Mouse (Mus musculus): ENCODE data around the gene Chst11. TPM values are rescaled to one million over a fixed set of nuclear protein-coding genes. Genes with fewer than 3 reads are reported as not detected.
A peak's percentile ranks its signal among the peaks of the same experiment; 100 is the strongest.

The Chst11 gene
- total and polyA plus RNA-seq, 3 experiments, result 3.1 to 4.5 (median 3.2) TPM

DNA sequence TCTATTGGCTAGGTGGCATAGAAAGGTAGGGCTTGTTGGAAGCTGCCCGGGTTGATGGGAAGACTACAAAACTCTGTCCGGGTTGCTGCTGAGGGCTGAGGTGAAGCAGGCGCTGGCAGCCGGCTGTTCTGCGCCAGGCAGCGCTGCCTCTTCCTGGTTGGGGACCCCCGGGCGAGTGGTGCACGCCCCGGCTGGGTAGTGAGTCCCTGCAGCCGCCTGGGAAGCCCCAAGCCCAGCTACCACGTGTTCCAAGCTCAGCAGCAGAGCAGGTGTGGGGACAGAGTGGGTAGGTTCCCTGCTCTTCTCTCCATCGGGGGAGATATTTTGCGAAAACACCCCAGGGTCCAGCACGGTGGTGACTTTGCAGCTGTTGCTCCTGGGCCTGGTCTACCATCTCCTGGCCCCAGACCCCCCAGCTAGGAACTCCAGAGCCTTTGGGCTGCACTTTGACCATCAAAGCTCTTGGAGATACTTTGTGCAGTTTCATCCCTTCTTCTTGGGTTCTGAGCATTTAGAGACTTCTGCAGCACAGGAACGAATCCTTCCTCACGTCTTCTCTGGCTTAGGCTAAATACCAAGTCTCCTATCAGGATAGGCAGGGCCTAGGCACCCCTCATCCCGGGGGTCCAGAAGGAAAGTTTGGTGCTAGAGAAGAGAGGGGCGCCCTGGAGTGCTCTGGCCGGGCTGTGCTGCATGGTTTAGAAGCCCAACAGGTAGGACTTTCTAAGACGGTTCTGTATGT is 1.1 kb downstream of the Chst11 start:
- WGBS, result 11% methylated on average over 21 of the region's 21 CpGs
- H3K27ac ChIP-seq, result peak overlapping the region; percentile 82
- TF ChIP-seq CTCF (IDR thresholded peaks at IDR 0.05) (no peak), POLR2A (IDR thresholded peaks at IDR 0.05; ENCODE audit: insufficient read depth, low read depth, low read length) (no peak), EP300 (IDR thresholded peaks at IDR 0.05; ENCODE audit: insufficient read depth, low read depth, low read length) (no peak)
- intact Hi-C loops (cut with DNase I), result loop anchor here (2.0 to 5.0 kb wide), 4 partner anchors 18 to 211 kb away; no protein-coding TSS in a partner anchor
- H3K4me1 ChIP-seq (ENCODE audit: control insufficient read depth, insufficient read depth, low read length), result no peaks in the 10 kb centered on the region
- no peaks in the 10 kb centered on the region; the same call in 1 of the 2 replicates for H3K36me3 ChIP-seq (ENCODE audit: control insufficient read depth, insufficient read depth, low read length)
- no peaks in the 10 kb centered on the region for H3K79me2 ChIP-seq (replicated peaks; ENCODE audit: control insufficient read depth, insufficient read depth, low read length)
- peak overlapping the region; percentile 72 for H3K9ac ChIP-seq (ENCODE audit: low read depth, low read length)
- peaks cover 2% of the 10 kb centered on the region; the same call in 1 of the 2 replicates for H3K27me3 ChIP-seq (ENCODE audit: control insufficient read depth, insufficient read depth, low read length)
- H3K4me3 ChIP-seq, result peak overlapping the region; percentile 82
- DNase-seq, result peak in 1 of 2 experiments; percentile 25

DNA sequence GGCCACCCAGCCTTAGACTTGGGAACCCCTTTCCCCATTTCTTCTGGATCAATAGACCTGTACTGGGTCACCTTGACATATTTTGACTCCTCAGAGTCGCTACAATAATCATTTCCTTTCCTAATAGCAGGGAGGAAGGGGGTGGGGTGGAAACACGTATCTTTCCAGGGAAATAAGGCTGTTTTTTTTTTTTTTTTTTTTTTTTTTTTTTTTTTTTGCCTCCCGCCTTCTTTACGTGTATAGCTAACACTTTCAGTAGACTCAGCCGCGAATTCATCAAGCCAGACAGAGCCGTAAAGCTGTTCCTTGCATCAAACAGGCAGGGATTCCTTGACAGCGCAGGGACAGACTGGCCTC is 1.7 kb downstream of the Chst11 start:
- Histone ChIP-seq H3K4me1 (ENCODE audit: control insufficient read depth, insufficient read depth, low read length) (no peaks in the 10 kb centered on the region), H3K9ac (ENCODE audit: low read depth, low read length) (peak overlapping the region; percentile 72)
- no peak for DNase-seq

DNA sequence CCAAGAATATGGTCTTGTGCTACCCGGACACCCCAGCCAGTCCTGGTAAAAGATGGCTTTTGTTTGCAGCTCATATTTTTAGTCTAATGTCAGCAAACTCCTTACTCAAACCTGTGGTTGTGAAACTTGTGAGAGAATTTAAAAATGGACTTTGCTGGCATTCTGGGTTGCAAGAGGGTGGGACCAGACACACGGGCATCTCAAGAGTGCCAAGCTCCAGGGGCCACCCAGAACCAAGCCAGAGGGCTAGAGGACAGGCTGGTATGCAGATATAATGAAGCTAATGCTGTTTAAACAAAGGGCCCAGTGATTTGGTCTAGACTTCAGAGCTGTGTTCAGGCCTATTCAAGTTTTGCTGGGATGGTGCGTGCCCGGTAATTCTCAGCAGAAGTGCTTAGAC is 2.1 kb downstream of the Chst11 start:
- Histone ChIP-seq H3K27ac (peak overlapping the region; percentile 55), H3K4me1 (ENCODE audit: control insufficient read depth, insufficient read depth, low read length) (peaks cover 2% of the 10 kb centered on the region; the same call in 1 of the 2 replicates), H3K9ac (ENCODE audit: low read depth, low read length) (peak overlapping the region; percentile 48), H3K79me2 (replicated peaks; ENCODE audit: control insufficient read depth, insufficient read depth, low read length) (no peaks in the 10 kb centered on the region), H3K27me3 (ENCODE audit: control insufficient read depth, insufficient read depth, low read length) (peaks cover 2% of the 10 kb centered on the region; the same call in 1 of the 2 replicates), H3K4me3 (peak overlapping the region; percentile 29), H3K36me3 (ENCODE audit: control insufficient read depth, insufficient read depth, low read length) (no peaks in the 10 kb centered on the region; the same call in 1 of the 2 replicates)
- no peak for TF ChIP-seq CTCF (IDR thresholded peaks at IDR 0.05)
- TF ChIP-seq POLR2A (IDR thresholded peaks at IDR 0.05; ENCODE audit: insufficient read depth, low read depth, low read length), result no peak
- TF ChIP-seq EP300 (IDR thresholded peaks at IDR 0.05; ENCODE audit: insufficient read depth, low read depth, low read length), result no peak
- 61% methylated on average over 4 of the region's 4 CpGs for WGBS
- intact Hi-C loops (cut with DNase I), result loop anchor here (2.0 to 5.0 kb wide), 4 partner anchors 17 to 210 kb away; no protein-coding TSS in a partner anchor
- no peak for DNase-seq

More for the DNA sequence above, 1.7 kb downstream of the Chst11 start:
- peaks cover 2% of the 10 kb centered on the region; the same call in 1 of the 2 replicates for H3K27me3 ChIP-seq (ENCODE audit: control insufficient read depth, insufficient read depth, low read length)
- H3K4me3 ChIP-seq, result peak overlapping the region; percentile 82
- no peak for TF ChIP-seq EP300 (IDR thresholded peaks at IDR 0.05; ENCODE audit: insufficient read depth, low read depth, low read length)
- no peak for TF ChIP-seq CTCF (IDR thresholded peaks at IDR 0.05)
- no peak for TF ChIP-seq POLR2A (IDR thresholded peaks at IDR 0.05; ENCODE audit: insufficient read depth, low read depth, low read length)
- H3K36me3 ChIP-seq (ENCODE audit: control insufficient read depth, insufficient read depth, low read length), result no peaks in the 10 kb centered on the region; the same call in 1 of the 2 replicates
- peak overlapping the region; percentile 82 for H3K27ac ChIP-seq
- WGBS, result 30% methylated on average over 8 of the region's 8 CpGs
- intact Hi-C loops (cut with DNase I), result loop anchor here (2.0 to 5.0 kb wide), 4 partner anchors 18 to 210 kb away; no protein-coding TSS in a partner anchor
- H3K79me2 ChIP-seq (replicated peaks; ENCODE audit: control insufficient read depth, insufficient read depth, low read length), result no peaks in the 10 kb centered on the region

DNA sequence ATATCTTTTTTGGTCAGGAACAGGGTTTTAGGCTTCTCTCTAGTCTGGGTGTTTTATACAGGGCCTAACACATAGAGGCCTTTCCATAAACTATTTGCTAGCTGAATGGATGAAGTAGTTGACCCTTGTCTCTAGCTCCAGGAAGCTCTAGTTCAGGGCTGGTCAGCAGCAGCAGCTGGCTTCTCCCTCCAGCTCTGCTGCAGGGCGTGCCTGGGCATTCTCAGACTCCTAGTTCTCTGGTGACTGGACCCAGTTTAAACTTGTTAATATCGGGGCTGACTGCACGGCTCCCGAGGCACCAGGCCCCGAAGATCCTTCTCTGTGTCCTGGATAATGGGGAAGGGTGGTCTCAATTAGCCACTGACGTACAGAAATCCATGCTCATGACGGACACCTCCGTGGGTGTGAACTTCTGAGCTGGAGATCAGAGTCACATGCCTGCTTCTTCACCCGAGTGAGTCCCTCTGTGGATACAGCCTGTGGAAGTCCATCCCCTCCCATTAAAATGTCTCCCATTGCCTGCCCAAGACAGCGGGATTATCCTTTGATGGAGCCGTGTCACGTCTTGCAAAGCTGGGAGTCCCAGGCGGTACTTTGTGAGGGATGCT is 4.2 kb downstream of the Chst11 start:
- Histone ChIP-seq H3K4me3 (no peak overlapping the region), H3K27me3 (ENCODE audit: control insufficient read depth, insufficient read depth, low read length) (no peaks in the 10 kb centered on the region; the same call in 1 of the 2 replicates), H3K79me2 (replicated peaks; ENCODE audit: control insufficient read depth, insufficient read depth, low read length) (no peaks in the 10 kb centered on the region), H3K36me3 (ENCODE audit: control insufficient read depth, insufficient read depth, low read length) (no peaks in the 10 kb centered on the region; the same call in 1 of the 2 replicates), H3K27ac (no peak overlapping the region), H3K4me1 (ENCODE audit: control insufficient read depth, insufficient read depth, low read length) (peaks cover 2% of the 10 kb centered on the region; the same call in 1 of the 2 replicates), H3K9ac (ENCODE audit: low read depth, low read length) (no peak overlapping the region)
- no peak for DNase-seq
- TF ChIP-seq EP300 (IDR thresholded peaks at IDR 0.05; ENCODE audit: insufficient read depth, low read depth, low read length), result no peak
- no peak for TF ChIP-seq POLR2A (IDR thresholded peaks at IDR 0.05; ENCODE audit: insufficient read depth, low read depth, low read length)
- no peak for TF ChIP-seq CTCF (IDR thresholded peaks at IDR 0.05)
- WGBS, result 90% methylated on average over 13 of the region's 13 CpGs
- intact Hi-C loops (cut with DNase I), result loop anchor here (2.0 to 5.0 kb wide), 4 partner anchors 53 to 208 kb away; no protein-coding TSS in a partner anchor

DNA sequence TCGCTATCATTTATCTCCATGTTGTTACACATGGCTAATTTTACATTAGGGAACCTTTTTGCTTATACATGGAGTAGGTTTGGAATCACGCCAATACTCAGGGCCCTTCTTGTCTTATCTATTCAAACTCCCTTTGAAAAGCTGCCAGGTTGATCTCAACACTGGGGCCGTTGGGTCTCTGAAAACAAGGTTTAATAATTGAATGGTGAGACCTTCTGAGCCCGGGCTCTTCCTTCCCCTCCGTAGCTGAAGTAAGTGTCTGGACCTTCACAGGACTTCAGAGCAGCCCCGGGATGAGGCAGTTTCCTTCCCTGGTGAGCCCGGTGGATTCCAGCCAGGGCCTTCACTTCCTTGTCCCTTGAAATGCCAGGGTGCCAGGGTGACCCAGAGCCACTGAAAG is 5.6 kb downstream of the Chst11 start:
- Histone ChIP-seq H3K36me3 (ENCODE audit: control insufficient read depth, insufficient read depth, low read length) (no peaks in the 10 kb centered on the region; the same call in 1 of the 2 replicates), H3K4me1 (ENCODE audit: control insufficient read depth, insufficient read depth, low read length) (peaks cover 2% of the 10 kb centered on the region; the same call in 1 of the 2 replicates), H3K27ac (peak overlapping the region; percentile 73), H3K27me3 (ENCODE audit: control insufficient read depth, insufficient read depth, low read length) (no peaks in the 10 kb centered on the region; the same call in 1 of the 2 replicates), H3K79me2 (replicated peaks; ENCODE audit: control insufficient read depth, insufficient read depth, low read length) (no peaks in the 10 kb centered on the region), H3K9ac (ENCODE audit: low read depth, low read length) (no peak overlapping the region), H3K4me3 (no peak overlapping the region)
- TF ChIP-seq EP300 (IDR thresholded peaks at IDR 0.05; ENCODE audit: insufficient read depth, low read depth, low read length) (no peak), POLR2A (IDR thresholded peaks at IDR 0.05; ENCODE audit: insufficient read depth, low read depth, low read length) (no peak), CTCF (IDR thresholded peaks at IDR 0.05) (no peak)
- WGBS, result 20% methylated on average over 7 of the region's 7 CpGs
- intact Hi-C loops (cut with DNase I), result loop anchor here (2.0 kb wide), 1 partner anchor 52 kb away; no protein-coding TSS in a partner anchor
- peak; percentile 40 to 47 for DNase-seq
